Mouse (Mus musculus): Measurements from ENCODE around the gene Mpp2. TPM values are rescaled to one million over a fixed set of nuclear protein-coding genes. Genes with fewer than 3 reads are reported as not detected.

Gene Mpp2
- polyA plus RNA-seq, 1 experiment, result not detected

DNA sequence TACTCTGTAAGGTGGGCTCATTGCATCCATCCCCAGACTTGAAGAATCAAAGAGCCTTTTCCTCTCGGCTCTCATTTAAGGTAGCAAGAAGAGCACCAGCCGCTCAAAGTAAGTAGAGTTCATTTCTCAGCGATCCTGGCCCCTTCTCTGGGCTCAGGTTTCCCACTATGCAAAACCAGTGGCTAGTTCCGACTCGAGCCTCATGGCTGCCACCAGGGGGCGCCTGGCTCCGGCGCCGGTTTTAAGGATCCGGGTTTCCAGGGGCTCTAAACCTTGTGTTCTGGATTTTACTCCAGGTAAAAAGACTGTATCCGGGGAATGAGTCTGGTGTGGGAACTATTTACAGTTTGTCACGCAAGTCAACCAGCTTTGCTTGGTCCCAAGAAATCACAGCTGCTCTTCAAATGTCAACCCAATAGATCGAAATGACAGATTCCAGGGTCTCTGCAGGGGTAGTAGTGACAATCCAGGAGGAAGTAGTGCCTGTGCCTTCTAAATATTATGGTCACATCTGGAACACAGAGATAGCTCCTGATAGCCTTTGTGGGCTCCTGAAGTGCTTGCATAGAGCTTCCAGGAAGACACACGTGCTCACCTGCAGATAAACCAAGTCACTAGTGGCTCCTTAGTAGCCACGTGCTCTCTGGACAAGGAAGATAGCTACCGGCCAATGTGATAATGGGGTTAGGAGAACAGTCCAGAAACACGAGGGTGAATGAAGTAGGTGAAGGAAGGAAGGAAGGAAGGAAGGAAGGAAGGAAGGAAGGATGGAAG is 14.4 kb upstream of the Mpp2 start:
- H3K4me3 ChIP-seq (ENCODE audit: insufficient read depth, low read depth, low read length), result no peak overlapping the region
- TF ChIP-seq POLR2A (IDR thresholded peaks at IDR 0.05; ENCODE audit: insufficient read depth, low read depth, low read length), result no peak
- TF ChIP-seq CTCF (IDR thresholded peaks at IDR 0.05; ENCODE audit: insufficient read depth, low read depth, low read length), result peak; percentile 88
- H3K27ac ChIP-seq (ENCODE audit: insufficient read depth, low read depth, low read length), result no peak overlapping the region
- 19% methylated on average over 17 of the region's 17 CpGs for WGBS
- peaks cover 5% of the 10 kb centered on the region for H3K4me1 ChIP-seq (ENCODE audit: control insufficient read depth, insufficient read depth, low read length)

GRCm38 (mm10) chr11:102101219-102101618 is 12.9 kb upstream of the Mpp2 start, which contains the start of gene Ppy:
Ppy (minus strand) TSS chr11:102101319.
- H3K4me1 ChIP-seq (ENCODE audit: control insufficient read depth, insufficient read depth, low read length), result peaks cover 8% of the 10 kb centered on the region; the same call in 1 of the 2 replicates
- TF ChIP-seq CTCF (IDR thresholded peaks at IDR 0.05; ENCODE audit: insufficient read depth, low read depth, low read length), result no peak
- TF ChIP-seq POLR2A (IDR thresholded peaks at IDR 0.05; ENCODE audit: insufficient read depth, low read depth, low read length), result no peak
- no peak within 1 kb of the TSS for H3K4me3 ChIP-seq (ENCODE audit: insufficient read depth, low read depth, low read length)
- 92% methylated on average over 4 of the region's 4 CpGs for WGBS
- H3K27ac ChIP-seq (ENCODE audit: insufficient read depth, low read depth, low read length), result no peak within 1 kb of the TSS

- Histone ChIP-seq H3K4me1 (ENCODE audit: control insufficient read depth, insufficient read depth, low read length) (peaks cover 8% of the 10 kb centered on the region; the same call in 1 of the 2 replicates), H3K4me3 (ENCODE audit: insufficient read depth, low read depth, low read length) (peak overlapping the region; percentile 37), H3K27ac (ENCODE audit: insufficient read depth, low read depth, low read length) (no peak overlapping the region)
- TF ChIP-seq CTCF (IDR thresholded peaks at IDR 0.05; ENCODE audit: insufficient read depth, low read depth, low read length), result peak; percentile 74
- no peak for TF ChIP-seq POLR2A (IDR thresholded peaks at IDR 0.05; ENCODE audit: insufficient read depth, low read depth, low read length)
- WGBS, result 2% methylated on average over 17 of the region's 18 CpGs
These were observed 8.6 kb upstream of the Mpp2 start for GRCm38 (mm10) chr11:102096887-102097391.

DNA sequence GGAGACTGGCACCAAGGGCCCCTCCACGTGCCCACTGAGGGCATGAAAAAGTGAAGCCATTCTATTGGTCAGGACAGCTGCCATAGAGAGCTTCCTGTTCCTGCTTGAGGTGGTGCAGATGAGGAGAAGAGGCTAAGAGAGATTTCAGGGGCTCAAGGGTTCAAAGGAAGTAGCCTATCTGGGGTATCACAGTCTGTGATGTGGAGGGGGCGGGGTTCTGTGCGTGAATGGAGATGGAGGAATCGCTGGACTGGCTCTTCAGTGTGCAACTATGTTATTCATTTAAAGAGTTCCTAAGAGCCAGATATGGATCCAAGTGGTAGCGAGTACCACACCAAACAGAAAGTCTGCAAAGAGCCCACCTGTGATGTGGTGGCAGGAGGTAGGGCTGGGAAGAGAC is 8.1 kb upstream of the Mpp2 start:
- peaks cover 8% of the 10 kb centered on the region; the same call in 1 of the 2 replicates for H3K4me1 ChIP-seq (ENCODE audit: control insufficient read depth, insufficient read depth, low read length)
- H3K27ac ChIP-seq (ENCODE audit: insufficient read depth, low read depth, low read length), result no peak overlapping the region
- H3K4me3 ChIP-seq (ENCODE audit: insufficient read depth, low read depth, low read length), result no peak overlapping the region
- 67% methylated on average over 5 of the region's 5 CpGs for WGBS
- TF ChIP-seq CTCF (IDR thresholded peaks at IDR 0.05; ENCODE audit: insufficient read depth, low read depth, low read length) (no peak), POLR2A (IDR thresholded peaks at IDR 0.05; ENCODE audit: insufficient read depth, low read depth, low read length) (no peak)

GRCm38 (mm10) chr11:102095676-102096075 is 7.4 kb upstream of the Mpp2 start:
- peaks cover 8% of the 10 kb centered on the region; the same call in 1 of the 2 replicates for H3K4me1 ChIP-seq (ENCODE audit: control insufficient read depth, insufficient read depth, low read length)
- no peak overlapping the region for H3K27ac ChIP-seq (ENCODE audit: insufficient read depth, low read depth, low read length)
- TF ChIP-seq POLR2A (IDR thresholded peaks at IDR 0.05; ENCODE audit: insufficient read depth, low read depth, low read length), result no peak
- TF ChIP-seq CTCF (IDR thresholded peaks at IDR 0.05; ENCODE audit: insufficient read depth, low read depth, low read length), result no peak
- no peak overlapping the region for H3K4me3 ChIP-seq (ENCODE audit: insufficient read depth, low read depth, low read length)
- WGBS, result 87% methylated on average over 3 of the region's 3 CpGs

DNA sequence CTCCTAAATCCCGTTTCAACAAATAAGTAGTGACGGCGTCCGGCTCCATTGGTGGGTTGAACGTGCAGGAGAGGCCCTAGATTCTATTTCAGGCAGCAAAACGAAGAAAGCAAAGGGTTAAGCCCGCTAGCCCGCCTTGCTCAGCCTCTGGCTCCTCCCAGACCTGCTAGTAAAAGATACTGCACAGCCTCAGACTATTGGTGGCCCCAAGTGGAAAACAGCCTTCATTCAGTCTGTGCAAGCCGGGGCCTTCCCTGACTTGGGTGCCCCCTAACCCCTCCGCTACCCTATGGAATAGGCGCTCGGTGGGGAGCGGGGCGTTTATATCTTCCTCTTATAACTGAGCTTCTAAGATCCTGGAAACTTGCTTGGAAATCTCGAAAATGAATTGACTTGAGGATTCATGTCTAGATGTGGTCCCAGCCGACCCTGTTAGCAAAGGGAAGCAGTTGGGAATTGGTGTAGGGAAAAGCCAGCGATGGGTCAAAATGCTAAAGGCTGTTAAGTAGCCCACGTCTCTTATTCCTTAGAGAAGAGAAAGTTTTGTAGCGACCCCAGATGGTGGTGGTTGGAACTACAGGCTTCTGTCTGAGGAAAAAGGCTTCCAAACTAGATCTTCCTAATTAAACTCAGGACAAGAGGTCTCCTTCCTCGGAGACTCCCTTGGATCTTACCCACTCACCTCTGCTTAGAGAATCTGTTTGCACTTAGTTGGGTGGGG is 933 bp upstream of the Mpp2 start:
- TF ChIP-seq POLR2A (IDR thresholded peaks at IDR 0.05; ENCODE audit: insufficient read depth, low read depth, low read length) (no peak), CTCF (IDR thresholded peaks at IDR 0.05; ENCODE audit: insufficient read depth, low read depth, low read length) (no peak)
- H3K4me1 ChIP-seq (ENCODE audit: control insufficient read depth, insufficient read depth, low read length), result peaks cover 20% of the 10 kb centered on the region
- under 1% methylated on average over 20 of the region's 20 CpGs for WGBS
- peak overlapping the region; percentile 74 for H3K4me3 ChIP-seq (ENCODE audit: insufficient read depth, low read depth, low read length)
- peak overlapping the region; percentile 7 for H3K27ac ChIP-seq (ENCODE audit: insufficient read depth, low read depth, low read length)

GRCm38 (mm10) chr11:102087081-102087751 is 1.1 kb downstream of the Mpp2 start:
- TF ChIP-seq CTCF (IDR thresholded peaks at IDR 0.05; ENCODE audit: insufficient read depth, low read depth, low read length) (no peak), POLR2A (IDR thresholded peaks at IDR 0.05; ENCODE audit: insufficient read depth, low read depth, low read length) (peak; percentile 38; the same call in 1 of the 2 replicates)
- Histone ChIP-seq H3K4me3 (ENCODE audit: insufficient read depth, low read depth, low read length) (peak overlapping the region; percentile 74), H3K4me1 (ENCODE audit: control insufficient read depth, insufficient read depth, low read length) (peaks cover 36% of the 10 kb centered on the region), H3K27ac (ENCODE audit: insufficient read depth, low read depth, low read length) (peak overlapping the region; percentile 94)
- under 1% methylated on average over 39 of the region's 39 CpGs for WGBS

- WGBS, result 3% methylated on average over 3 of the region's 3 CpGs
- H3K4me3 ChIP-seq (ENCODE audit: insufficient read depth, low read depth, low read length), result peak overlapping the region; percentile 74
- H3K4me1 ChIP-seq (ENCODE audit: control insufficient read depth, insufficient read depth, low read length), result peaks cover 42% of the 10 kb centered on the region
- peak overlapping the region; percentile 94 for H3K27ac ChIP-seq (ENCODE audit: insufficient read depth, low read depth, low read length)
- TF ChIP-seq CTCF (IDR thresholded peaks at IDR 0.05; ENCODE audit: insufficient read depth, low read depth, low read length) (no peak), POLR2A (IDR thresholded peaks at IDR 0.05; ENCODE audit: insufficient read depth, low read depth, low read length) (no peak)
These were observed 2.0 kb downstream of the Mpp2 start for GRCm38 (mm10) chr11:102086331-102086730.

Measured in olfactory bulb, adult 2 months (tissue).